Comparison of ENCODE assay signal across 8 mouse cellular contexts in the genomic region with DNA sequence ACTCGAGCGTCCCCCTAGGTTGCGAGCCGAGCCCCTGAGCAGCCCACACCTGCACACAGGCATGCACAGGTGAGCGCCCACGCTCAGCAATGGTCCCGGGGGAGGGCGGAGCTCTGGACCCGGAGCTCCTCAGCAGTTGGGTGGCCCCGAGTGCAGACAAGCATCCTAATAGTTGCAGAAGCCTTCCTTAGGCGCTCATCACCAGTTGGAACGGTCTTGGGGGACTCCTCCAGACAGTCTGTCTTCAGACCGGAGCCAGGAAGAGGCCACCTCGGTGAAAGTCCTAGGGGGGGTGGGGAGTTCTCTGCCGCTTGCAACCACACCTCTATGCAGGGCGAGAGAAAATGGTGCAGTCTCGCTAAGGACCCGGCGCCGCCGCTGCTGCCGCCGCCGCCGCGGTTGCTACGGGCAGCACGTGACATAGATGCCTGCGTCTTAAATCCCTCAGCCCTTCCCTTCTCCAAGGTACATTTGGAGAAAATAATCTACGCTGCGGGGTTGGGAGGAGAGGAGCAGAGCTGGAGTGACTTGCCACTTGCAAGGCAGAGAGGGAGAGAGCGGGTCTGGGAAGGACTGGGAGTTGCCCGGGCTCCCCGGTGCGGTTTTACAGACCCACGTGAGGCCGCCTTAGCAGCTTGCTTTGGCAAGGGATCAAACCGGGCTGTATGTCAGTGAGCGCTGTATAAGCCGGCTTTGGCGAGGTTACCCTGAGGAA.
A peak's percentile ranks its signal among the peaks of the same experiment; 100 is the strongest.
DNase-seq lines count a peak whose midpoint lies in the region; ATAC-seq and TF ChIP-seq lines count a peak whose summit lies in the region.

No protein-coding gene starts in this region.

- CTCF ChIA-PET in Patski (lab: Charles Lee) = interaction anchor here (1.5 to 2.3 kb wide), 3 partner anchors 7 to 39 kb away, joined by 3 to 7 read pairs (median 3); no protein-coding TSS in a partner anchor

- peak overlapping the region; percentile 60 for H3K4me3 ChIP-seq in hindbrain, embryonic 16.5 days (ENCODE audit: low read length)

- POLR2A ChIA-PET in Patski (lab: Charles Lee) = interaction anchor here (0.5 kb wide), 1 partner anchor 8 kb away, joined by 4 read pairs; no protein-coding TSS in a partner anchor

- H3K9ac ChIP-seq in hindbrain, embryonic 16.5 days (ENCODE audit: low read depth, low read length) = peak overlapping the region; percentile 67

- TF ChIP-seq CTCF in Patski (IDR thresholded peaks at IDR 0.05) = no peak

- no peaks in the 10 kb centered on the region for H3K9me3 ChIP-seq in hindbrain, embryonic 16.5 days (ENCODE audit: control insufficient read depth, low read length)

- ATAC-seq in Patski = peak; percentile 70
- ATAC-seq in hindbrain, embryonic 16.5 days = peak; percentile 89
- ATAC-seq in monocyte, adult 5-6 weeks (replicated peaks; ENCODE audit: insufficient number of reproducible peaks, low FRiP score, low TSS enrichment, poor library complexity, severe bottlenecking) = no peak

- peak overlapping the region; percentile 73 for H3K27ac ChIP-seq in hindbrain, embryonic 16.5 days (ENCODE audit: low read depth, low read length)

- no peaks in the 10 kb centered on the region for H3K27me3 ChIP-seq in Patski
- no peaks in the 10 kb centered on the region for H3K27me3 ChIP-seq in hindbrain, embryonic 16.5 days (replicated peaks; ENCODE audit: control insufficient read depth, insufficient read depth, low read length)

- WGBS in hindbrain, embryonic 16.5 days = under 1% methylated on average over 41 of the region's 41 CpGs

- H3K4me2 ChIP-seq in hindbrain, embryonic 16.5 days (ENCODE audit: low read length) = peak overlapping the region; percentile 95

- H3K4me1 ChIP-seq in hindbrain, embryonic 16.5 days (ENCODE audit: control insufficient read depth, insufficient read depth, low read depth, low read length) = peaks cover 7% of the 10 kb centered on the region

- no peak for DNase-seq in Patski (ENCODE audit: low read depth, low spot score)
- peak; percentile 89 to 90 for DNase-seq in cerebellum, postnatal 25 days
- peak; percentile 62 for DNase-seq in gastrocnemius, adult 18-20 months (ENCODE audit: low spot score)
- peak; percentile 74 to 89 for DNase-seq in left cerebral cortex, adult 8-10 months (ENCODE audit: low spot score in 2 of 2)
- DNase-seq in lung, postnatal 4 days = peak; percentile 30 to 36
- DNase-seq in right cerebral cortex, postnatal 10 days (ENCODE audit: low spot score in 2 of 2) = peak; percentile 81 to 89

- in situ Hi-C loops in Patski (cut with MboI; ENCODE audit: low pct_unique_long_range_greater_than_20kb) = no loop called here

- no peaks in the 10 kb centered on the region for H3K36me3 ChIP-seq in hindbrain, embryonic 16.5 days (ENCODE audit: control insufficient read depth, insufficient read depth, low read length)
